Mouse (Mus musculus): ENCODE results near the gene Lce1f. TPM values are rescaled to one million over a fixed set of nuclear protein-coding genes. Genes with fewer than 3 reads are reported as not detected.

The Lce1f gene
- not detected in 2 replicates for polyA plus RNA-seq (2015; fragmentation: Nextera tagmentation; extraction: Ambion mirVana)

DNA sequence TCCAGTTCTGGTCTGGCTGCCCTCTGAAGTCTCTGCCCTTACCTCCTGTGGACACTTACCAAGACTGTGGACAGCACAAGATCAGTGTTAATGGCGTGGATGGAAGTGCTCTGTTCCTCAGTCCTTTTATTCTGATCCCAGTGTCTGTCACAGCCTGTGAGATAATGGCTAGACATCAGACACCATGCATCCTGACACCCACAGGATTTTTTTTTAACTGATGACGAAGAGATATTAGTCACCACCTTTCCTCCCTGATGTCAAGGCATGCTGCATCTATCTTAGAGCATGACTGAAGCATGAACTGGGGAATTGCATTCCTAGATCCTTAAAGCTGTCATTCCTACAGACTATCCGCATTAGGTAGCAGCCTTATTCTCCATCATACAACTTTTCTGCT, at the start of gene Lce1f:
Lce1f (minus strand) TSS at position 101 of the 400 bp plus-strand sequence.
- Histone ChIP-seq H3K4me2 (replicated peaks; ENCODE audit: low read depth) (no peak within 1 kb of the TSS), H3K36me3 (ENCODE audit: control insufficient read depth, insufficient read depth) (no peaks in the 10 kb centered on the region), H3K9ac (ENCODE audit: low read depth, low read length) (no peak within 1 kb of the TSS), H3K27ac (ENCODE audit: low read depth, low read length) (no peak within 1 kb of the TSS), H3K4me3 (ENCODE audit: low read depth, low read length) (no peak within 1 kb of the TSS), H3K9me3 (ENCODE audit: control insufficient read depth) (no peaks in the 10 kb centered on the region), H3K27me3 (replicated peaks; ENCODE audit: control insufficient read depth, insufficient read depth, low read length) (no peaks in the 10 kb centered on the region), H3K4me1 (replicated peaks; ENCODE audit: control insufficient read depth, insufficient read depth, low read length) (no peaks in the 10 kb centered on the region)
- no peak for TF ChIP-seq CTCF (IDR thresholded peaks at IDR 0.05; ENCODE audit: low read depth)
- no peak for ATAC-seq
- 67% methylated on average over 3 of the region's 3 CpGs for WGBS

DNA sequence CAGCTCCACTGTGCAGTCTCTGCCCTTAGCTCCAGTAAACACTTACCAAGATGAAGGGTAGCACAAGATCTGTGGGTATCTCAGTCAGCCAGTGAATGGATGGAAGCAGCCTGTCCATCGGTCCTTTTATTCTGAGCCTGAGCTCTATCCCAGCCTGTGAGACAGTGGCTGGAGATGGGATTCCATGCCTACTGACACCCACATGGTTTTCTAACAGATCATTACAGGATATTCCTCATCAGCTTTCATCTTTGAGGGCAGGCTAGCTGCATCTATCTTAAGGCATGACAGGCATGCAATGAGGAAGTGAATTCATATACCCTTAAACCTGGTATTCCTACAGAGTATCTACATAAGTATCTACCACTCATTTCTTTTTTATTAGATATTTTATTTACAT, 44.8 kb upstream of the Lce1f start, which contains the start of gene Lce1h:
Lce1h (minus strand) TSS at position 101 of the 400 bp plus-strand sequence.
- no peak for ATAC-seq
- no peaks in the 10 kb centered on the region for H3K4me1 ChIP-seq (replicated peaks; ENCODE audit: control insufficient read depth, insufficient read depth, low read length)
- no peak for TF ChIP-seq CTCF (IDR thresholded peaks at IDR 0.05; ENCODE audit: low read depth)
- no peaks in the 10 kb centered on the region for H3K9me3 ChIP-seq (ENCODE audit: control insufficient read depth)
- H3K4me2 ChIP-seq (replicated peaks; ENCODE audit: low read depth) = no peak within 1 kb of the TSS
- no peaks in the 10 kb centered on the region for H3K27me3 ChIP-seq (replicated peaks; ENCODE audit: control insufficient read depth, insufficient read depth, low read length)
- H3K4me3 ChIP-seq (ENCODE audit: low read depth, low read length) = no peak within 1 kb of the TSS
- H3K9ac ChIP-seq (ENCODE audit: low read depth, low read length) = no peak within 1 kb of the TSS
- WGBS = 82% methylated on average over 1 of the region's 1 CpGs
- H3K27ac ChIP-seq (ENCODE audit: low read depth, low read length) = no peak within 1 kb of the TSS
- no peaks in the 10 kb centered on the region for H3K36me3 ChIP-seq (ENCODE audit: control insufficient read depth, insufficient read depth)

DNA sequence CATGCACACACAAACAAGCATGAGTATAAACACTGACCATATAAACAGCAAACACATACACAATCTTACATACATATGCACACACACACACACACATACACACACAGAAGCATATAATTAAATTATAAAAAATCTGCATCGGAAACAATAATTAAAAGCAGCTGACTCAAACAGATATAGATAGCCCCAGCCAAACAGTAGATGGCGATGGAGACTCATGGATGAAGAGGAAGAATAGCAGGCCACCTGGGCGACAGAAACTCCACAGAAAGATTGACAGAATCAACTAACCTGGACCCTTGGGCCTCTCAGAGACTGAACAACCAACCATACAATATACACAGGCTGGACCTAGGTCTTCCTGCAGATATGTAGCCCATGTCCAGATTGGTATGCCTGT, 33.0 kb upstream of the Lce1f start:
- Histone ChIP-seq H3K4me3 (ENCODE audit: low read depth, low read length) (no peak overlapping the region), H3K9me3 (ENCODE audit: control insufficient read depth) (no peaks in the 10 kb centered on the region), H3K36me3 (ENCODE audit: control insufficient read depth, insufficient read depth) (no peaks in the 10 kb centered on the region), H3K9ac (ENCODE audit: low read depth, low read length) (no peak overlapping the region), H3K27me3 (replicated peaks; ENCODE audit: control insufficient read depth, insufficient read depth, low read length) (no peaks in the 10 kb centered on the region), H3K27ac (ENCODE audit: low read depth, low read length) (no peak overlapping the region), H3K4me1 (replicated peaks; ENCODE audit: control insufficient read depth, insufficient read depth, low read length) (no peaks in the 10 kb centered on the region), H3K4me2 (replicated peaks; ENCODE audit: low read depth) (no peak overlapping the region)
- ATAC-seq = no peak
- peak; percentile 37 for TF ChIP-seq CTCF (IDR thresholded peaks at IDR 0.05; ENCODE audit: low read depth)
- WGBS = 39% methylated on average over 3 of the region's 3 CpGs

DNA sequence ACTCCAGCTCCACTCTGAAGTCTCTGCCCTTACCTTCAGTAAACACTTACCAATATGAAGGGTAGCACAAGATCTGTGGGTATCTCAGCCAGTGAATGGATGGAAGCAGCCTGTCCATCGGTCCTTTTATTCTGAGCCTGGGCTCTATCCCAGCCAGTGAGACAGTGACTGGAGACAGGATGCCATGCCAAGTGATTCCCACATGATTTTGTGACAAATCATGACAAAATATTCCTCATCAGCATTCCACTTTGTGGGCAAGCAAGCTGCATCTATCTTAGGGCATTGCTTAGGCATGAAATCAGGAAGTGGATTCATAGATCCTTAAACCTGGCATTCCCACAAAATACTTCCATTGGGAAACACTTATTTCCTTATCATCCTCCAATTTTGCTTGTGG, 32.1 kb upstream of the Lce1f start, which contains the start of gene Lce1g:
Lce1g (minus strand) TSS at position 101 of the 400 bp plus-strand sequence.
- no peak for TF ChIP-seq CTCF (IDR thresholded peaks at IDR 0.05; ENCODE audit: low read depth)
- no peak within 1 kb of the TSS for H3K4me3 ChIP-seq (ENCODE audit: low read depth, low read length)

DNA sequence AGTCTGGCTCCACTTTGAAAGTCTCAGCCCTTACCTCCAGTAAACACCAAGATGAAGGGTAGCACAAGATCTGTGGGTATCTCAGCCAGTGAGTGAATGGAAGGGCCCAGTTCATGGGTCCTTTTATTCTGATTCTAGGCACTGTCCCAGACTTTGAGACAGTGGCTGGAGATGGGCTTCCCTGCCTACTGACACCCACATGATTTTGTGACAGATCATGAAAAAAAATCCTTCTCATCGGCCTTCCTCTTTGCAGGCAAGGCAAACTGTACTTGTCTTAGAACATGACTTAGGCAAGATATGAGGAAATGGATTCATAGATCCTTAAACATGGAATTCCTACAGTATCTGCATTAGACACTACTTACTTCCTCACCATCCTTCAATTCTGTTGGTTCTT, 18.8 kb upstream of the Lce1f start, which contains the start of gene Gm38119:
Gm38119 (minus strand) TSS at position 101 of the 400 bp plus-strand sequence.
- no peak within 1 kb of the TSS for H3K27ac ChIP-seq (ENCODE audit: low read depth, low read length)
- H3K4me1 ChIP-seq (replicated peaks; ENCODE audit: control insufficient read depth, insufficient read depth, low read length) = no peaks in the 10 kb centered on the region
- no peaks in the 10 kb centered on the region for H3K36me3 ChIP-seq (ENCODE audit: control insufficient read depth, insufficient read depth)
- H3K9ac ChIP-seq (ENCODE audit: low read depth, low read length) = no peak within 1 kb of the TSS
- no peak for ATAC-seq
- H3K9me3 ChIP-seq (ENCODE audit: control insufficient read depth) = no peaks in the 10 kb centered on the region
- H3K4me3 ChIP-seq (ENCODE audit: low read depth, low read length) = no peak within 1 kb of the TSS
- no peaks in the 10 kb centered on the region for H3K27me3 ChIP-seq (replicated peaks; ENCODE audit: control insufficient read depth, insufficient read depth, low read length)
- WGBS = 77% methylated on average over 1 of the region's 1 CpGs
- no peak within 1 kb of the TSS for H3K4me2 ChIP-seq (replicated peaks; ENCODE audit: low read depth)
- TF ChIP-seq CTCF (IDR thresholded peaks at IDR 0.05; ENCODE audit: low read depth) = no peak

More for the DNA sequence above, 32.1 kb upstream of the Lce1f start, which contains the start of gene Lce1g:
- Histone ChIP-seq H3K27ac (ENCODE audit: low read depth, low read length) (no peak within 1 kb of the TSS), H3K9ac (ENCODE audit: low read depth, low read length) (no peak within 1 kb of the TSS), H3K4me1 (replicated peaks; ENCODE audit: control insufficient read depth, insufficient read depth, low read length) (no peaks in the 10 kb centered on the region), H3K36me3 (ENCODE audit: control insufficient read depth, insufficient read depth) (no peaks in the 10 kb centered on the region), H3K9me3 (ENCODE audit: control insufficient read depth) (no peaks in the 10 kb centered on the region), H3K27me3 (replicated peaks; ENCODE audit: control insufficient read depth, insufficient read depth, low read length) (no peaks in the 10 kb centered on the region), H3K4me2 (replicated peaks; ENCODE audit: low read depth) (no peak within 1 kb of the TSS)
- no peak for ATAC-seq
- WGBS = 91% methylated on average over 1 of the region's 1 CpGs

DNA sequence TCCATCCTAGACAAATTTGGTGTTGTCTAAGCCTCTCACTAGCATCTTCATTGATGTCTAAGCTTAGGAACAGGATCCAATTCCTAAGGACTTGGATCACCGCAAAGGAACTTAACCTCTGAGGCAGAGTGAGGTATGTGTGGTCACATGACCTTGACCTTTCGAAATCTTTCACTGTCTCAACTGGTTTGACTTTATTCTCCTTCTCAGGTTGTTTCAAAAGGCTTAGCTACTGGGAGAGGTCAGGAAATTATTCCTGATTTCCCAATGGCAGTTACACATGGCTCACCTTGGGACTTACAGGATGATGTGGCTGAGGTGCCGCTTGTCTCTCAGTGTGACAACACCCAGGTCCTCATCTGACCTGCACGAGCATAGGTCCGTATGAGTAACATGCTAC, 2.5 kb upstream of the Lce1f start:
- Histone ChIP-seq H3K4me3 (ENCODE audit: low read depth, low read length) (no peak overlapping the region), H3K27ac (ENCODE audit: low read depth, low read length) (no peak overlapping the region), H3K27me3 (replicated peaks; ENCODE audit: control insufficient read depth, insufficient read depth, low read length) (no peaks in the 10 kb centered on the region), H3K9ac (ENCODE audit: low read depth, low read length) (no peak overlapping the region), H3K9me3 (ENCODE audit: control insufficient read depth) (no peaks in the 10 kb centered on the region), H3K4me2 (replicated peaks; ENCODE audit: low read depth) (no peak overlapping the region), H3K4me1 (replicated peaks; ENCODE audit: control insufficient read depth, insufficient read depth, low read length) (no peaks in the 10 kb centered on the region), H3K36me3 (ENCODE audit: control insufficient read depth, insufficient read depth) (no peaks in the 10 kb centered on the region)
- no peak for ATAC-seq
- WGBS = 80% methylated on average over 5 of the region's 5 CpGs
- TF ChIP-seq CTCF (IDR thresholded peaks at IDR 0.05; ENCODE audit: low read depth) = no peak

DNA sequence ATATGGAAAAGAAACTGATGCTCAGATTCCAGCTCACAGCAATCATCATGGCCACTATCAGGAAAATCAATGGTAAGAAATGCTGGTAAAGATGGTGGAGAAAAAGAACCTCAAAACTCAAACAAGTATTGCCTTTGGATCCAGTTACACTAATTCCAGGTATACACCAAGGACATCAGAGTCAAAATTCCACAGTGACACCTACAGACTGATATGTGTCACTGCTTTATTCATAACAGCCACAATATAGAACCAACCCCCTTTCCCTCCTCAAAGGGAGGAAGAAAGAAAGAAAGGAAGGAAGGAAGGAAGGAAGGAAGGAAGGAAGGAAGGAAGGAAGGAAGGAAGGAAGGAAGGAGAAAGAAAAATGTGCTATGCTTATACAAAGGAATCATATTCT, 5.0 kb downstream of the Lce1f start:
- no peak for ATAC-seq
- Histone ChIP-seq H3K27ac (ENCODE audit: low read depth, low read length) (no peak overlapping the region), H3K9me3 (ENCODE audit: control insufficient read depth) (no peaks in the 10 kb centered on the region), H3K4me3 (ENCODE audit: low read depth, low read length) (no peak overlapping the region), H3K4me2 (replicated peaks; ENCODE audit: low read depth) (no peak overlapping the region), H3K27me3 (replicated peaks; ENCODE audit: control insufficient read depth, insufficient read depth, low read length) (no peaks in the 10 kb centered on the region), H3K4me1 (replicated peaks; ENCODE audit: control insufficient read depth, insufficient read depth, low read length) (no peaks in the 10 kb centered on the region), H3K36me3 (ENCODE audit: control insufficient read depth, insufficient read depth) (no peaks in the 10 kb centered on the region), H3K9ac (ENCODE audit: low read depth, low read length) (no peak overlapping the region)
- peak; percentile 47 for TF ChIP-seq CTCF (IDR thresholded peaks at IDR 0.05; ENCODE audit: low read depth)

Data from intestine, postnatal 0 days (tissue).